Mouse (Mus musculus) ES-E14 (cell line): Measurements from ENCODE around the gene Slc4a4.

Experiments
- CHD2 ChIP-seq: IDR thresholded peaks from 2 replicates; pipeline ENCODE4 v1.6.1; 2014; ENCODE audit warnings: mild to moderate bottlenecking, low read depth, low read length, inconsistent platforms
- HCFC1 ChIP-seq: IDR thresholded peaks from 2 replicates; pipeline ENCODE4 v1.6.1; 2012; ENCODE audit warnings: low read length, inconsistent platforms, borderline replicate concordance; ENCODE audit not compliant: insufficient read depth
- MAFK ChIP-seq: IDR thresholded peaks from 2 replicates; pipeline ENCODE4 v1.6.1; 2014; ENCODE audit warnings: mild to moderate bottlenecking, low read depth, low read length, inconsistent platforms; ENCODE audit not compliant: insufficient read depth
- ZC3H11A ChIP-seq: IDR thresholded peaks from 2 replicates; pipeline ENCODE4 v1.6.1; 2012; ENCODE audit warnings: low read depth, mild to moderate bottlenecking, inconsistent platforms, low read length, borderline replicate concordance
- ZNF384 ChIP-seq: IDR thresholded peaks from 2 replicates; pipeline ENCODE4 v1.6.1; 2012; ENCODE audit warnings: low read depth, low read length, inconsistent platforms

GRCm38 (mm10) chr5:88989018-88989417 lies 102.4 kb downstream of the Slc4a4 start:
- TF ChIP-seq ZC3H11A, result no peak
- no peak for TF ChIP-seq MAFK
- no peak for TF ChIP-seq CHD2
- no peak for TF ChIP-seq ZNF384
- TF ChIP-seq HCFC1, result no peak
